Mouse (Mus musculus) small intestine, adult 2 months (tissue): ENCODE measurements around the gene Cd36. TPM values are rescaled to one million over a fixed set of nuclear protein-coding genes. Genes with fewer than 3 reads are reported as not detected.

ENCODE experiments used
- H3K27ac ChIP-seq: fragments of 200-500 bp; 2 replicates; pipeline ENCODE4 v1.5.1; 2012; ENCODE audit warnings: low read depth, low read length, control low read depth, inconsistent platforms; ENCODE audit not compliant: insufficient read depth
- H3K27me3 ChIP-seq: fragments of 200-500 bp; 2 replicates; pipeline ENCODE4 v1.6.1; 2012; ENCODE audit warnings: mild to moderate bottlenecking, moderate library complexity, low read length, inconsistent platforms; ENCODE audit not compliant: control insufficient read depth, insufficient read depth
- H3K36me3 ChIP-seq: fragments of 200-500 bp; 2 replicates; pipeline ENCODE4 v1.6.1; 2012; ENCODE audit warnings: mild to moderate bottlenecking, low read length, control low read depth, inconsistent platforms; ENCODE audit not compliant: control insufficient read depth, insufficient read depth
- H3K4me1 ChIP-seq: fragments of 200-500 bp; 2 replicates; pipeline ENCODE4 v1.6.1; 2012; ENCODE audit warnings: low read length, inconsistent platforms, mixed read lengths; ENCODE audit not compliant: control insufficient read depth, insufficient read depth, insufficient read length
- H3K4me3 ChIP-seq: fragments of 200-500 bp; 2 replicates; pipeline ENCODE4 v1.5.1; 2012; ENCODE audit warnings: low read depth, mild to moderate bottlenecking, control low read depth, inconsistent platforms, low read length, moderate library complexity
- CTCF ChIP-seq: fragments of 200-500 bp; IDR thresholded peaks from 2 replicates; pipeline ENCODE4 v1.5.1; 2012; ENCODE audit warnings: low read depth, mild to moderate bottlenecking, control low read depth, inconsistent platforms, low read length, moderate library complexity, mixed read lengths; ENCODE audit not compliant: insufficient replicate concordance, insufficient read length; ENCODE audit errors: extremely low read depth
- POLR2A ChIP-seq: fragments of 200-500 bp; IDR thresholded peaks from 2 replicates; pipeline ENCODE4 v1.6.1; 2012; ENCODE audit warnings: low read depth, mild to moderate bottlenecking, control low read depth, inconsistent platforms, low read length, moderate library complexity
- WGBS: fragments of 180-500 bp; shearing (Covaris S2); methylation state at CpG from one replicate; pipeline ENCODE4 v1.1.7; 2018; 5-methylcytosine and 5-hydroxymethylcytosine counted together
- polyA plus RNA-seq: library from polyadenylated mRNA; depleted of rRNA; stranded (reverse); fragments of >200 nt; gene quantifications from 2 replicates; pipeline ENCODE4 v1.2.3, GENCODE M21; 2012

The Cd36 gene
- polyA plus RNA-seq, 1 experiment: 2.2 TPM

- Histone ChIP-seq H3K4me3 (no peak overlapping the region), H3K36me3 (no peaks in the 10 kb centered on the region), H3K27me3 (no peaks in the 10 kb centered on the region), H3K4me1 (no peaks in the 10 kb centered on the region), H3K27ac (no peak overlapping the region)
- 45% methylated on average over 2 of the region's 2 CpGs for WGBS
- no peak for TF ChIP-seq CTCF
- TF ChIP-seq POLR2A: no peak
Observed at GRCm38 (mm10) chr5:17863085-17863484, 25.5 kb downstream of the Cd36 start.

GRCm38 (mm10) chr5:17858399-17858798 lies 30.2 kb downstream of the Cd36 start:
- H3K27me3 ChIP-seq: no peaks in the 10 kb centered on the region
- no peak overlapping the region for H3K4me3 ChIP-seq
- TF ChIP-seq POLR2A: no peak
- TF ChIP-seq CTCF: no peak
- no peak overlapping the region for H3K27ac ChIP-seq
- no peaks in the 10 kb centered on the region for H3K36me3 ChIP-seq
- WGBS: 75% methylated on average over 3 of the region's 3 CpGs
- no peaks in the 10 kb centered on the region for H3K4me1 ChIP-seq

GRCm38 (mm10) chr5:17857871-17858270 lies 30.7 kb downstream of the Cd36 start:
- H3K4me1 ChIP-seq: no peaks in the 10 kb centered on the region
- H3K27me3 ChIP-seq: no peaks in the 10 kb centered on the region
- no peak overlapping the region for H3K27ac ChIP-seq
- TF ChIP-seq POLR2A (no peak), CTCF (no peak)
- no peaks in the 10 kb centered on the region for H3K36me3 ChIP-seq
- no peak overlapping the region for H3K4me3 ChIP-seq
- 82% methylated on average over 3 of the region's 3 CpGs for whole genome bisulfite sequencing

- 86% methylated on average over 4 of the region's 4 CpGs for WGBS
- TF ChIP-seq CTCF (no peak), POLR2A (no peak)
Observed at GRCm38 (mm10) chr5:17857262-17857661, 31.3 kb downstream of the Cd36 start.

GRCm38 (mm10) chr5:17854127-17854923 lies 34.3 kb downstream of the Cd36 start:
- 72% methylated on average over 3 of the region's 3 CpGs for WGBS
- H3K27ac ChIP-seq: no peak overlapping the region
- TF ChIP-seq POLR2A (no peak), CTCF (no peak)
- H3K4me3 ChIP-seq: no peak overlapping the region
- H3K36me3 ChIP-seq: no peaks in the 10 kb centered on the region
- no peaks in the 10 kb centered on the region for H3K4me1 ChIP-seq
- H3K27me3 ChIP-seq: no peaks in the 10 kb centered on the region

More at GRCm38 (mm10) chr5:17857262-17857661, 31.3 kb downstream of the Cd36 start:
- Histone ChIP-seq H3K27me3 (no peaks in the 10 kb centered on the region), H3K27ac (no peak overlapping the region), H3K4me3 (no peak overlapping the region), H3K4me1 (no peaks in the 10 kb centered on the region), H3K36me3 (no peaks in the 10 kb centered on the region)

GRCm38 (mm10) chr5:17850582-17850981 lies 38.0 kb downstream of the Cd36 start:
- Histone ChIP-seq H3K27me3 (no peaks in the 10 kb centered on the region), H3K36me3 (no peaks in the 10 kb centered on the region), H3K4me3 (no peak overlapping the region), H3K4me1 (no peaks in the 10 kb centered on the region), H3K27ac (no peak overlapping the region)
- 84% methylated on average over 2 of the region's 2 CpGs for WGBS
- no peak for TF ChIP-seq CTCF
- no peak for TF ChIP-seq POLR2A

- 41% methylated on average over 1 of the region's 1 CpGs for WGBS
- H3K36me3 ChIP-seq: no peaks in the 10 kb centered on the region
- H3K4me3 ChIP-seq: no peak overlapping the region
- no peaks in the 10 kb centered on the region for H3K27me3 ChIP-seq
- TF ChIP-seq CTCF (no peak), POLR2A (no peak)
- H3K4me1 ChIP-seq: no peaks in the 10 kb centered on the region
- no peak overlapping the region for H3K27ac ChIP-seq
Observed at GRCm38 (mm10) chr5:17849582-17849981, 39.0 kb downstream of the Cd36 start.

- H3K27ac ChIP-seq: no peak overlapping the region
- TF ChIP-seq CTCF (no peak), POLR2A (no peak)
- no peaks in the 10 kb centered on the region for H3K27me3 ChIP-seq
- 86% methylated on average over 2 of the region's 2 CpGs for WGBS
- no peaks in the 10 kb centered on the region for H3K36me3 ChIP-seq
- no peaks in the 10 kb centered on the region for H3K4me1 ChIP-seq
- H3K4me3 ChIP-seq: no peak overlapping the region
Observed at GRCm38 (mm10) chr5:17848733-17849132, 39.9 kb downstream of the Cd36 start.
